Mouse (Mus musculus) embryonic stem cell, embryonic (primary cell): ENCODE results near the gene Gm3045.

Experiments used
- CTCF ChIA-PET, 4 experiments: fragments of 300-600 bp in 2 of 4; fragments of 350-600 bp in 2 of 4; sonication (Branson Sonifier 250); formaldehyde crosslinking; loops; one replicate each; lab custom pipeline; 2022; ENCODE audit warnings: inconsistent platforms in 2 of 4; lab: Charles Lee
- POLR2A ChIA-PET, 4 experiments: fragments of 300-600 bp in 2 of 4; fragments of 350-600 bp in 2 of 4; sonication (Branson Sonifier 250); formaldehyde crosslinking; loops; one replicate each; lab custom pipeline; 2022; ENCODE audit warnings: antibody characterized with exemption in 4 of 4, inconsistent platforms in 1 of 4; lab: Charles Lee

Gm3045 gene

DNA sequence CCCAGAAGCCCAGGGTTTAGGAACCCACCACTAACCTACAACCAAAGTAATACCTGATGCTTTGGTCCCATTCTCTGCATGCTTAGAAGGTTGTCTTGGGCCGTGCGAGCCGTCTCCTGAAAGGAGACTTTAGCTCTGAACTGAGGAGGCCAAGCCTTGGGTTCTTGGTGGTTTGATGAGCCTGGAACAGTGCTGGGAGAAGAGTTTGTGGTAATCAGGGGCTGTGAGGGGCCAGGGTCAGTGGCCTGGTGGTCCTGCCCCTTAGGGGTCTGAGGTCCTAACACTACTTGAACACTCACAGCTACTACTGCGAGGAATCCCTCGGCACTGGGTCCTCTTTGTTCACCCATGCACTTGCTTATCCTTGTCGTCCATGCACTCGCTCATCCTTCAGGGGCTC, 41.4 kb downstream of the Gm3045 start:
- CTCF ChIA-PET, result no interaction called here
- POLR2A ChIA-PET, result no interaction called here

DNA sequence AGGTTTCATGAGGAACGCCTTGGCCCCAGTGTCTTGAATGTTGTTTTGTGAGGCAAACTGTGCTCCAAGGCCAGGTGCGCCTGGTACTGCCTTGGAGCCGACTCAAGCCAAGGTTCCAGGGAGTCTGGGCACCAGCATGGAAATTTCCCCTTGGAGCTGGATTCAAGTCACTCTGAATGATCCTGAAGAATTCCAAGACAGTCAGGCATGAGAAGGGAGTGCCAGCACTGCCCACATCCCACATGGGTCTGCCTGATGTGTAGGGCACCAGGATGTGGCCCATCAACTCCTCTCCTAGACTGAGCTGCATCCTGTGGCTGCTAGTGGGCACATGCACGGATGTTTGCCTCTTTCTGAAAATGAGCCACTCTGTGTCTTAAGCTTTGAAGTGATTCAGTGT, 42.1 kb downstream of the Gm3045 start:
- ChIA-PET CTCF (interaction anchor here in 1 of 4 experiments (0.6 kb wide), 2 partner anchors 15 to 202 kb away, joined by 4 to 5 read pairs; no protein-coding TSS in a partner anchor), POLR2A (interaction anchor here in 1 of 4 experiments (0.6 kb wide), 1 partner anchor 767 kb away, joined by 4 read pairs; no protein-coding TSS in a partner anchor)

DNA sequence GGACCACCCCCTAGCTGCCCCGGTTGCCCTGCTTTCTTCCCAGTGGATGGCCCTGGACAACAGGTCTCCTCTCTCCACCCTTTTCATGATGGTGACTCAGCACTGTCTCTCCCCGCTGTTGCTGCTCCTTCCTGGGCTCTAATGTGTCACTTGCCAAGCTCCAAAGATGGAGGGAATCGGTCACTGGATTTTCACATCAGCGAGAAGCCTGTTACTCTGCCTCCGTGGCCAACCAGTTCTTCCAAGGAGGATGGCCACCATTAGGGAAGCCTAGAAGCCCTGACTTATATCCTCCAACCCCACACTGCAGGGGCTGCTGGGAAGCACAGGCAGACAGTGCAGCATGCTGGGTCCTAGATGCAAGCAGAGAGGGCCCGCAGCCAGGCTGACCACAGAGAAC, 44.8 kb downstream of the Gm3045 start:
- CTCF ChIA-PET, result interaction anchor here (0.5 to 3.1 kb wide), 8 partner anchors 42 to 287 kb away, joined by 3 to 9 read pairs (median 4); no protein-coding TSS in a partner anchor
- POLR2A ChIA-PET, result interaction anchor here in 3 of 4 experiments (0.6 to 1.1 kb wide), 3 partner anchors 183 to 308 kb away, joined by 3 read pairs; no protein-coding TSS in a partner anchor

DNA sequence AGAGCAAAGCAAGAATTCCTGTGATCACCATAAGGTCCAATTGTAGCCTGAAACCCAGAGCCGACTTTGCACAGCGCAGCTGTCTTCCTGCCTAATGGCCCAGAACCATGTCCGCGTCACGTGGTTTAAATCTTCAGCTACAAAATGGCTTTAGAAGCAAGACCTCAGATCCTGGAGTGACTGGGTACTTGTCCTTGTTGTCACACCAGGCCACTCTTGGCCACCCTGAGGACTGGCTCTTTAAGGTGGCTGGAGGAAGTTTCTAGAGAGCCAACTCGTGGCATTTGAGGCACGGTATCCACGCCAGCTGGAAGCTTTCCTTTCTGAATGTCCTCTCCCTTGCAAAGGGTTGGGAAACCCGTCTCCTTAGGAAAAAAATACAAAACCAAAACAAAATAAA, 45.6 kb downstream of the Gm3045 start:
- CTCF ChIA-PET, result interaction anchor here (0.5 to 3.1 kb wide), 9 partner anchors 29 to 1513 kb away, joined by 3 to 9 read pairs (median 4); no protein-coding TSS in a partner anchor
- POLR2A ChIA-PET, result interaction anchor here in 3 of 4 experiments (0.6 to 1.6 kb wide), 4 partner anchors 14 to 182 kb away, joined by 3 read pairs; partner anchors contain the start of gene Fbxl21 (in 1 of the 3)

DNA sequence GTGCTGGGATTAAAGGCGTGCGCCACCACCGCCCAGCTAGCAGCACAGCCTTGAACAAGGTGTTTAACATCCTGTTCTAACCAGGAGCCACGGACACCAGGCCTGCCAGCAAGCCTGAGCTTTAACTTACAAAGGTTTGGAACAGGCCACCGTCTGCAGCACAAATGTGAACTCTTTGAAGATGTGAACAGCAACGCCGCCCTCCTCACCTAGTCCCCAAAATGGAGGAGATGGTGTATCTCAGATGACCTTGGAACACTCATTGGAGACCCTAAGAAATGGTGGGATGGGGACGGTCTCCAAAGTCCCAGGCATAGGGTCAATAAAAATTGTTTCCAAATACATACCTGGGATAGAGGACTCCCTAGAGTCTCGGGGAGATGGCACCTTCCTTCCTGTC, 46.3 kb downstream of the Gm3045 start:
- ChIA-PET CTCF (interaction anchor here in 3 of 4 experiments (0.5 to 3.1 kb wide), 7 partner anchors 29 to 1512 kb away, joined by 3 to 9 read pairs (median 4); no protein-coding TSS in a partner anchor), POLR2A (interaction anchor here in 1 of 4 experiments (1.6 kb wide), 1 partner anchor 49 kb away, joined by 3 read pairs; the partner anchor contains the start of gene Fbxl21)

DNA sequence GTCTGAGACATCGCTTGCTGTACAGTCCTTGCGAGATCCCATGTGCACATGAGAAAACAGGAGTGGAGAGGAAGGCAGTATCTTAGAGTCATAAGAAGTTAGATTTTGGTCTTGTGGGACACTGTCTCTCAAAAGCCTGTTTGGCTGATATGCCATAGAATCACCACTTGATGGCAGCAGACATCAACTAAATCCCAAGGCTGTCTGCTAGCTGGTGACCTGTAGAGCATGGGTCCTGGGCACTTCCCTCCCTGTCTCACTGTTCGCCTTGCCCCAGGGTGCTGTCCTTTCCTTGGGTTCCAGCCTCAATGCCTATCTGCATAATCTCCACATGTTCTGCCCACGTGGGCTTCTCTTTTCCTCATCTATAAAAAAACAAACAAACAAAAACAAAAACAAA, 49.0 kb downstream of the Gm3045 start:
- POLR2A ChIA-PET, result interaction anchor here in 2 of 4 experiments (0.6 to 1.2 kb wide), 3 partner anchors 64 to 271 kb away, joined by 3 to 4 read pairs (median 3); no protein-coding TSS in a partner anchor
- CTCF ChIA-PET, result interaction anchor here (0.6 to 2.1 kb wide), 25 partner anchors 47 to 785 kb away, joined by 3 to 21 read pairs (median 4); partner anchors contain the start of gene Gm45623 (in 1 of the 4)

DNA sequence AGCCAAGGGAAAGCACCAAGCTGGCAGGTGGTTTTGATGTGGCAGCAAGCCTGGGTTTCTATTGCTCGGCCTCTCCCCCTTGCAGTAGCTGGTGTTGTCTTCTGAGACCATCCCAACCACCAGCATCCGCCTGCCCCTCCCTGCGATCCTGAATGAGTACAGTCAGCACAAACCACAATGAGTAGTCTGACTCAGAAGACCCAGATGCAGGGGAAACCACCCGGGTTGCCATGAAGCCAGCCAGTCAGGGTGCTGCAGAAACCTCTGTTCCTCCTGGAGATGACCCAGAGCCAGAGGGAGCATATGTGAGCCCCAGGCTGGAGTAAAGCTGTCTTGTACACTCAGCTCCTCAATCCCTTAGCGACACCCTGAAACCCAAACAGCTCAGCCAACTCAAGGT, 50.4 kb downstream of the Gm3045 start:
- ChIA-PET POLR2A (interaction anchor here in 2 of 4 experiments (0.5 to 0.6 kb wide), 2 partner anchors 45 to 1995 kb away, joined by 3 read pairs; partner anchors contain the start of gene Fbxl21 (in 1 of the 2)), CTCF (interaction anchor here in 3 of 4 experiments (0.8 to 1.3 kb wide), 5 partner anchors 86 to 282 kb away, joined by 3 to 4 read pairs (median 3); no protein-coding TSS in a partner anchor)

DNA sequence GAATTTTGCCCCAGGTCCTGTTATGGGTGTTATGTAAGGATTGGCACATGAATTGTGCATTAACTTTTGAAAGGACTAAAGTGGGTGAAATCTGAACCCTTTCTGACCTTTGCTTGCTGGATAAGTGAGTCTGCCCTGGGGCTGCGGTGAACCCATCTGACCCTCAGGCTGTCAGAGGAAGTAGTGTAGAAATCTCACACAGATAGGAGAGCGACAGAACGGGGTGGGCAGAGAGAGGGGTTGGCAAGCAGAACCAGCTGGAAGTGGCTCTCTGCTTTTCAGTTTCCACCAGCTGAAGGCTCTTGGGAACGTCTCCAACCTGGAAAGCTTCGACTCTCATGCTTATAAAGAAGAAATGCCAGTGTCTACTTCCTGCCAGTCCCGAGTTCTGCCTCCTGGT, 50.9 kb downstream of the Gm3045 start:
- POLR2A ChIA-PET, result interaction anchor here in 1 of 4 experiments (0.6 kb wide), 1 partner anchor 1995 kb away, joined by 3 read pairs; no protein-coding TSS in a partner anchor
- CTCF ChIA-PET, result interaction anchor here in 3 of 4 experiments (0.8 to 1.3 kb wide), 5 partner anchors 85 to 281 kb away, joined by 3 to 4 read pairs (median 3); no protein-coding TSS in a partner anchor

DNA sequence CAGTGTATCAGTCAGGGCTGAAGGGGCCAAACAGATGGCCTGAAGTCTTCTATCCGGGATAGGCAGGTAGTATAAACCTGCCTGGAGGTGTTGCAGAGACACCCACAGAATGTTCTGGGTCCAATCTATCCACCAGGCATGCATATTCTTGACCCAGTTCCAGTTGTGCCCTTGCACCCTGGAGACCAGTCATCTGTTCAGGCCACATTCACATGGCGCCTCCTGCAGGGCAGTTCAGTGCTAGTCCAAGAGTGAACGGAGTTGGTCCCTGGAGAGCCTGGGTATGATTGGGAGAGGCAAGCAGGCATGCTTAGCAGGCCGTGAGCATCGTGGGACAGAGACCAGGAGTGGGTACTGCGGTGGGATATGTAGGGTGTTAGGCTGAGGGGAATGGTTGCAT, 51.6 kb downstream of the Gm3045 start:
- POLR2A ChIA-PET, result no interaction called here
- CTCF ChIA-PET, result interaction anchor here in 1 of 4 experiments (1.3 kb wide), 1 partner anchor 180 kb away, joined by 4 read pairs; no protein-coding TSS in a partner anchor

DNA sequence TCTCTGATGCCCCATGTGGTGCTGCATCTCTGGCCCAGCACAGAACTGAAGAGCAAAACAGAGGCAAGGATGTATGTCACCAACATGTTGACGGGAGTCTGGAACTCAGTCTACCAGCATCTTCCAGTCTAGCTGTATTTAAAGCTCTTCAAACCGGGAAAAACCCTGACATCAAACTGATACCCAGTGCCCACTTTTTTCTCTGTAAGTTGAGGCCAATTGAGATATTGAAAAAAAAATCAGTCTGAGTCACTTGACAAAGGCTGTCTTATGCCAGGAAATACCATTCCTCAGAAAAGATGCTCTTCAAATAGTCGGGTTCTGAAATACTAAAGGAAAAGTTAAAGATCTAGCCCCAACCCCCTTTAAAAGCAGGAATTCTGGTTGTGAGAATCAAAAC, 55.8 kb downstream of the Gm3045 start, which contains the start of gene Il9:
Gene Il9, minus strand, starts transcription at position 101 of the 400 bp plus-strand sequence.
- ChIA-PET POLR2A (no interaction called here), CTCF (no interaction called here)
